Mouse (Mus musculus): ENCODE measurements around the gene Slc34a3.

- TF ChIP-seq CTCF (conservative IDR thresholded peaks at IDR 0.05; ENCODE audit: low read length) (no peak), POU5F1 (IDR thresholded peaks at IDR 0.05; ENCODE audit: borderline replicate concordance, low read length) (no peak)
These were observed 5.6 kb upstream of the Slc34a3 start for GRCm38 (mm10) chr2:25239766-25240165.
